Mouse (Mus musculus): ENCODE measurements at regions not wholly inside any gene's neighbourhood (a gene's known extent, or its start where the extent isn't known, plus 50 kb on each side); places are given as distances from the start of the nearest gene placed in this dataset.

DNA sequence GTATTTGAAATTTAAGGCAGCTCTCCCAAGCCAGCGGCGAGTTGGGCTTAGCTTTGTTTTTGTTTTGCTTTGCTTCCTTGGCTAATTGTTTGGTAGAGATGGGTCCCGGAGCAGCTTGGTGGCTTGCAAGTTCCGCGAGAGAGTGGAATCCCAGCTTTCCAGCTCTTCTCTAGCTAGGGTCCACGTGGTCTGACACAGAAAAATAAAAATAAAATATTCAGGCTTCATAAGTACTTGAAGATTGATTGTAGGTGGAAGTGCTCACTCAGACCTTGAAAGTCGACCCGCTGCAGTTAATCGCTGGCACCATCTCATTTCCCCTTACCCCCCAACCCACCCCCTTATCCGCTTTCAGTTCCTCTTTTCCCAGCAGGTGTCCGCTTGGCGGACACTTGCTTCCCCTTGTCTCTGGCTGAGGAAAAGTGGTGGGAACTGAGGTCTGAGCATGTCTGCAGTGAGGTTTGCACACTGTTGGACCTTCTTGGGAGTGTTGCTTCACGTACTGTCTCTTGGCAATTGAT, 198.5 kb downstream of the Dusp6 start:
- TF ChIP-seq POLR2A (IDR thresholded peaks at IDR 0.05; ENCODE audit: control insufficient read depth, low read depth, low read length) (no peak), CTCF (IDR thresholded peaks at IDR 0.05; ENCODE audit: control insufficient read depth, insufficient read depth, insufficient replicate concordance, low read depth, low read length) (no peak)
